Mouse (Mus musculus) skeletal muscle tissue, postnatal 0 days (tissue): Measurements from ENCODE around the gene Vmn2r85. TPM values are rescaled to one million over a fixed set of nuclear protein-coding genes. Genes with fewer than 3 reads are reported as not detected.

ENCODE experiments used
- polyA plus RNA-seq: library from polyadenylated mRNA; unstranded; fragments of >200 nt; fragmentation: Nextera tagmentation; extraction: Ambion mirVana; gene quantifications from 2 replicates; pipeline ENCODE4 v1.2.1, GENCODE M21; 2015

Gene Vmn2r85
- polyA plus RNA-seq, result not detected in 2 replicates

GRCm38 (mm10) chr10:130429603-130430002, at the start of gene Vmn2r85:
Gene Vmn2r85, minus strand, starts transcription at chr10:130429703.

GRCm38 (mm10) chr10:130455950-130456349, 26.4 kb upstream of the Vmn2r85 start, which contains the start of gene Vmn2r86:
Gene Vmn2r86, minus strand, starts transcription at chr10:130456050.

GRCm38 (mm10) chr10:130394232-130394631, 35.3 kb downstream of the Vmn2r85 start, which contains the start of gene Vmn2r84:
Gene Vmn2r84, minus strand, starts transcription at chr10:130394332.

Other genes starting within 250 kb of the Vmn2r85 start
- gene Olfr826, start 245.5 kb downstream of the Vmn2r85 start, polyA plus RNA-seq, result not detected in 2 replicates
- not detected in 2 replicates for gene Olfr827, start 215.3 kb downstream of the Vmn2r85 start, polyA plus RNA-seq
- not detected in 2 replicates for gene Neurod4, start 149.5 kb downstream of the Vmn2r85 start, polyA plus RNA-seq
- gene Tespa1, start 106.8 kb downstream of the Vmn2r85 start, polyA plus RNA-seq, result 1.1 and 2.2 TPM in 2 replicates
- gene Vmn2r84, start 35.4 kb downstream of the Vmn2r85 start, polyA plus RNA-seq, result 0.01 TPM in 1 of 2 replicates, not detected in the other
- not detected in 2 replicates for gene Vmn2r86, start 26.3 kb upstream of the Vmn2r85 start, polyA plus RNA-seq
- gene Vmn2r87, start 67.7 kb upstream of the Vmn2r85 start, polyA plus RNA-seq, result not detected in 2 replicates